Mouse (Mus musculus) WW6 (cell line): ENCODE results near the gene Apoc4.

Experiments
- DNase-seq: peaks from one replicate; pipeline ENCODE4 v3.0.0-alpha.2; 2013; ENCODE audit warnings: low read depth, low spot score

The Apoc4 gene

DNA sequence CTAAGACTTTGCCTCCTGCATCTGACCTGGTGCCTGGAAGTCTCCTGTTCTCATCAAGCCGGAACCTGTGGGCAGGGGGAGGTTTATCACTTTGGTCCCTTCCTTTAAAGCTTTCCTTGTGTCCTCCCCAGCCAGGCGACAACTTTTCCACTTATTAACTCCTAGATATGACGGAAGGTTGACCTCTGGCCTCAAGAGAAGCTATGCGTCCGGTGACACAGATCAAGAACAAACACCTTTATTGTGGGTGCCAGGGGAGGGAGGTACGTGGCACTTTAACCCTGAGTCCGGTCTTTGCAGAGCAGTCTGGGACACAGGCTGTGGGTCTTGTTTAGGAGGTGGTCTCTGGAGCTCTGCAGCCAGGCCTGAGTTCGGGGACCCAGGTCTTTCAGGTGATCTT is 3.4 kb downstream of the Apoc4 start, which contains the start of gene Apoc2:
Apoc2 (minus strand) TSS at position 70 of the 400 bp plus-strand sequence.
- DNase-seq = no peak

DNA sequence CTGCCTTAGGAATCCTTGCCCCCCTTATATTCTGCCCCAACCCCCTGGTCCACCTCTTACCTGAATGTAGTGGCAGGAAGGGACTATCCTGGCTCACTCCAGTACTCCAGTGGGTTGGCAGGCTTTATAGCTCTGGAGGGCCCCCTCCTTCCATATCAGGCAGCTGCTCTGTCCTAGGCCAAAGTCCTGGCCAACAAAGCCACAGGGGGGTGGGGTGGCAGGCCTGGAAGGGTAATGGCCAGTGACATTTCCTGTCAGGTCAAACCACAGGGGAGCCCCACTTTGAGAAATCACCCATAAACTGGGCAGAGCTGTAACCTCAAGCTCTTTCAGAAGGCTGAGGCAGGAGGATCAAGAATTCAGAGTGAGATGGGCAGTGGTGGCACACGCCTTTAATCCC is 4.6 kb downstream of the Apoc4 start:
- no peak for DNase-seq

DNA sequence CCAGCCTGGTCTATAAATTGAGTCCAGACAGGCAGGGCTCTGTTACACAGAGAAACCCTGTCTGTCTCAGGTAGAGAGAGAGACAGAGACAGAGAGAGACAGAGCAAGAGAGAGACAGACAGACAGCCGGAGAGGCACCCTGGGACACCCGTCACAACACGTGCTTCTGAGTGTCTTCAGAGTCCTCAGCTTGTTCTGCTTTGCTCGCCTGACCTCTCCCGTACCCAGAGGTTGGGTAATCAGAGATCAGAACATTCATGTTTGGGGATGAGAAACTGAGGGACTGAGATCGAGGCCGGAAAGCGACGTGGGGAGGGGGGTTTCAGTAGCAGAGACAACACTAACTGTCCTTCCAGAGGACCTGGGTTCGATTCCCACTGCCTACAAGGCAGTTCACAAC is 5.5 kb downstream of the Apoc4 start:
- no peak for DNase-seq

DNA sequence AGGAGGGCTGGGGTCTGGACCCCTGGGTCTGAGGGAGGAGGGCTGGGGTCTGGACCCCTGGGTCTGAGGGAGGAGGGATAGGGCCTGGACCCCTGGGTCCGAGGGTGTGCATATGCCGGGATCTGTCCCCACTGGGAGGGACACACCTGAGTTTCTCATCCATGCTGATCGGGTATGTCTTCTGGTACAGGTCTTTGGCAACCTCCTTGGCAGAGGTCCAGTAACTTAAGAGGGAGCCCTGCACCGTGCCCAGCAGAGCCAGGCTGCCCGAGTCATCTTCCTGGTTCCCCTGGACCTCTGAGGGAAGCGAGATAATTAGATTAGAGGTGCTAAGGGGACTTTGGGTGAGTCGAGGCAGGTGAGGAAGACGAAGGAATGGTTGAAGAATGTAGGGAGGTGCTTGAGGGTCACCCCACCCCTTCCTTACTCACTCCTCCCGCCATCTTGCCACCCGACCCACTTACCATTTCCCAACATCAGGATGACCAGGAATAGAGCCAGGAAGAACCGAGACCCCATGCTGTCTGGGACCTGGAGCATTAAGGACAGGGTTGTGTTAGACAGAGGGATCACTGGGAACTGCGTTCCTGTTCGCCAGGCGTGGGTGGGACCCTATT is 8.1 kb downstream of the Apoc4 start:
- no peak for DNase-seq

DNA sequence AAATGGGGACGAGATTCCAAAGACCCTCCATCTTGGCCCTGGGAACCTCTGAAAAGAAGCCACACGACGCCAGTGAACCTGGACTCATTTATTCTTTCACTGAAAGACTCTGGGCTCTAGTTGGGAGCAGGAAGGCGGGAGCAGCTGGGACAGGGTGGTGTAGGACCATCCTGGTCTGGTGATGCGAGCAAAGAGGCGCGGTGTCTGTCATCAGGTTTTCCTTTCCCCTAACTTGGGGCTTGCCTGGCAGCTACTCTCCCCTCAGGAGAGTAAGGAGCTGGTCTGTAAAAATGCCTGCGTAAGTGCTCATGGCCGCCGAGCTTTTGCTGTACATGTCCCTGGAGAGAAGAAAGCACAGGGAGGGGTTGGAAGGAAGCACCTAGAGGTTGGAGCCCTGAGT is 9.8 kb downstream of the Apoc4 start:
- DNase-seq = no peak

DNA sequence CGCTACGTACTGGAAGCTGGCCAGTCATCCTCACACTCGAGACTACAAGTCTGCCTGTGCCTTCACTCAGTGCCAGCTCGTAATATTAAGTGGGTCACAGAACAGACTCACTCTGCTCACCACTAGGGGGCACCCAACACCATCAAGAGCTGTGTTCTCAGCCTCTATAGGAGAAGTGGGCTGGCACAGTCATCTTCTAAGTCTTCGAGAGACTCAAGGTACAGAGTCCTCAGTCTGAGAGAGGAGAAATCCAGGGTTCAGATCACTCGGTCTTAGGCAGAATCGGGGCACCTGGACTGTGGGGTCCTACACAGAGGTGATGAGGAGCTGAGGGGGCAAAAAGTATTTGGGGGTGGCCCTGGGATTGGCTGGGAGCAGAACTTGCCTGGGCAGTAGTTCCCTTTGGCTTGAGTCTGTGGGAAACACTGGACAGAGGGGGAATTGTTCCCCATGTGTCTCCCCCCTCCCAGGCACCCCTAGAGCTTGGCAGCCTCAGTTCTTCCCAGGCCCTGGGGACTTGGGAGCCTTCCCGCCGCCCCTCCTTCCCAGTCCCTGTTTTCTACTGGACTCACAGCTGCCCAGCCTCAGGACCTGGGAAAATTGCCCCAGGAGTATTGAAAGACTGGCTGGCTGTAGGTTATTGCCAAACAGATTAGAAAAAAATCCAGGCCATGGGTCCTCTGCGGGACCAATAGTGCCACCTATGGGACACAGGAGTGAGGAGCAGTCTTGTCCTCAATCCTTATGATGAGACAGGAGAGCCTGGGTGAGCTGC is 12.1 kb downstream of the Apoc4 start:
- peak; percentile 77 for DNase-seq

DNA sequence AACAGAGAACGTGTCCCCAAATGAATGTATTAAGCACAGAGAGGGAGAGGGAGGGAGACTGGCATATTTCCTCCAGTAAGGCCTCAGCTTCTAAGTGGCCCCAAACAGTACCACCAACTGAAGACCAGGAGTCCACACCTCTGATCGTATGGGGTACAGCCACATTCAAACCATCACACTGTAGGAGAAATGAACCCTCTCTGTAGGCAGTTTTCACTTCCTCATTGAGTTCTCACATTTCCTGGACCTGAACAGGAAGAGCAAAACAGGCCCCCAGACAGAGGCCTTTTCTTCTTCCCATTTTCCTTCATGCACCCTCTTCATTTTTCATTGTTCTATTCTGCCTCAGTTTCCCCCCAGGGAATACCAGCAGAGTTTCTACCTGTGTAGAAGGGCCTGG is 13.8 kb downstream of the Apoc4 start:
- no peak for DNase-seq

DNA sequence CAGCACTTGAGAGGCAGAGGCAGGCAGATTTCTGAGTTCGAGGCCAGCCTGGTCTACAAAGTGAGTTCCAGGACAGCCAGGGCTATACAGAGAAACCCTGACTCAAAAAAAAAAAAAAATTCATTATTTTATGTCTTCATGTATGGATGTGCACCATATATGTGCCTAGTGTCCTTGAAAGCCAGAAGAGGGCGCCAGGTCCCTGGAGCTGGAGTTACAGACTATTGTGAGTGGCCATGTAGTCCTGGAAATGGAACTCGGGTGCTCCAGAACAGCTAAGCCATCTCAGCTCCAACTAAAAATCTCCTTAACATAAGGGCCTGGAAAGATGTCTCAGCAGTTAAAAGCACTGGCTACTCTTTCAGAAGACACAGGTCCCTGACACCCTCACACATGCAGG is 14.5 kb downstream of the Apoc4 start:
- no peak for DNase-seq

DNA sequence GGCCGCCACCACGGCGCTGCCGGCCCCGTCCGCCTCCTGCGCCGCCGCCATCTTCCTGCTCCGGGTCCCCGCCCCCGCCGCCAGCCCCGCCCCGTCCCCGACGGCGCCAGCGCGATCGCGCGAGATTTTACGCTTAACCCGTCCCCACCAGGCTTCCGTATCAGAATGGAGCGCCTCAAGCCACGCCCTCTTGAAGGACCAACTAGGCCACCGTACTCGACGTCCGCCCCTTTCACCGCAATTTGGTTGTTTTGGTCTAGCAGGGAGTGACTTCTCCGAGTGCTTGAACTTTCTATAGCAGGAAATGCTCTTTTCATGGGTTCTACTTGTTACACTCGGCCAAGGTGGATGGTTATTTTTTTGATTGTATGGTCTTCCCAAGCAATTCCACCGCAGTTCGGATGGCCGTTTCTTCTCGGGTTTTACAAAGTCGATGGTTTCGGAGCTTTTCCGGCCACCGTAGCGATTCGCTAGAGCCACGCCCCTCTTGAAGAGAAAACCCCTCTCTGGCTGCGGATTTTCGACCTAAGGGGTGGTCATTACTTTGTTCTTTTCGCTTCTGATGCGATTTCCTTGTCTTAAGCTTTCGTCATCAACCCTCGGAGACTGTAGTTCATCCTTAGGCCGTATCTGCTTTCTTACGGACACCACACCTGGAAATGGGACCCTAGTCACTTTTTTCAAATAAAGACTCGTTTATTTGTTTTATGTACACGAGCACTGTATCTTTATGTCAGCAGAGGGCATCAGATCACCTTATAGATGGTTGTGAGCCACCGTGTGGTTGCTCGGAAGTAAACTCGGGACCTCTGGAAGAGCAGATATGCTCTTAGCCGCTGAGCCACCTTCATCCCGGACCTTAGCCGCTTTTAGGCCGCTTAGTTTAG is 16.1 kb downstream of the Apoc4 start, which contains the start of gene Clptm1:
Clptm1 (minus strand) TSS at position 79 of the 887 bp plus-strand sequence.
- DNase-seq = peak; percentile 85

DNA sequence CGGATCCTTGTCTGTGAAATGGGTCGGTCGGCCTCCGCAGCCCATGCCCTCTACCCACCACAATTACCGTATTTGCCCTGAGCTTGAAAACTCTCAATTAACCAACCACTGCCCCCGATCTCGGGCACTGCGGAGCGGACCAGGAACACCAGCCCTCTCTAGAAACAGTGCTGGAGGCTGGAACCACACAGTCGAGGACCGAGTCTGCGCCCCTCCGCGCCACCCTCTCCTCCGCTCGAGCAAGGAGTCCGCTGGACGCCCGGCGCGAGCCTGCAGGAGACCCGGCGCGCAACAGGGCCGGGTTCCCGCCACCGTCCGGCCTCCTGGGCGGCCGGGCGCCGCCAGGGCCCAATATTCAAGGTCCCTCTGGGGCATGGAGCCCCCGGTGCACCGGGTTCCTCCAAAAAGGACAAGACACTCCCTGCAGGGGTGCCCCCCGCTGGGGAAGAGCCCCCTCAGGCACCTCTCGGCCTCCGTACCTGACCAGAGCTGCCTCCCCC is 16.8 kb downstream of the Apoc4 start:
- DNase-seq = no peak

DNA sequence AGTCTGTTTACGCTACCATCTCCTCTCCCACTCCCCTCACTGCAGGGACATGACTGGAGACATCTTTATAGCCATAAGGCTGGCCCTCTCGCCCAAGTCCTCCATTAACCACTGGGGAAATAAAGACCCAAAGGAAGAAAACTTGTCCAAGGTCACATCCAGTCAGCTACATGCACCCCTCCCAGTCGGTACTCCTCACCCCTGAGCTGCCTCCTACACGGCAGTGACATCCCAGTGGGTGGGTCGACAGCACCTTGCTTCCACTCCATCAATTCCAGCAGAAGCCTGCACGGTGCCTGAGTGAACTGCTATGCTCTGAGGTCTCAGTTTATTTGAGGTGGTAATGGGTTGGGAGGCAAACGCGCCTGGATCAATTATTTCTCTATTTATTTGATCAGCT is 17.3 kb downstream of the Apoc4 start:
- no peak for DNase-seq

DNA sequence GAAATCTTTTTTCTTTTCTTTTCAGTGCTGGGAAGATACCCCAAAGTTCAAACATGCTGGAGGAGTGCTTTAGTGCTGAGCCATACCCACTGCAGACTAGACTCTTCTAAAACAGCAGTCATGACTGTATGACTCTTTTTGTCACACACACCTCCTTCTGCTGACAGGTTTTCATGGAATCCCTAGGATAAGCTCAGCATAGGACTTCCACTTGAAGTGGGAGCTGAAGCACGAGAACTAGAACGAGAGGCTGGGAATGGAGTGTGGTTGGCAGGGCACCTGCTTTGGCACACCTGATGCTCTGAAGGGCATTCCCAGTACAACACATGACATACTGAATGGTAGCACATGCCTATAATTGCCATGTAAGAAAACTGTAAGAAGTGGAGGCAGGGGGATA is 28.7 kb downstream of the Apoc4 start:
- no peak for DNase-seq

DNA sequence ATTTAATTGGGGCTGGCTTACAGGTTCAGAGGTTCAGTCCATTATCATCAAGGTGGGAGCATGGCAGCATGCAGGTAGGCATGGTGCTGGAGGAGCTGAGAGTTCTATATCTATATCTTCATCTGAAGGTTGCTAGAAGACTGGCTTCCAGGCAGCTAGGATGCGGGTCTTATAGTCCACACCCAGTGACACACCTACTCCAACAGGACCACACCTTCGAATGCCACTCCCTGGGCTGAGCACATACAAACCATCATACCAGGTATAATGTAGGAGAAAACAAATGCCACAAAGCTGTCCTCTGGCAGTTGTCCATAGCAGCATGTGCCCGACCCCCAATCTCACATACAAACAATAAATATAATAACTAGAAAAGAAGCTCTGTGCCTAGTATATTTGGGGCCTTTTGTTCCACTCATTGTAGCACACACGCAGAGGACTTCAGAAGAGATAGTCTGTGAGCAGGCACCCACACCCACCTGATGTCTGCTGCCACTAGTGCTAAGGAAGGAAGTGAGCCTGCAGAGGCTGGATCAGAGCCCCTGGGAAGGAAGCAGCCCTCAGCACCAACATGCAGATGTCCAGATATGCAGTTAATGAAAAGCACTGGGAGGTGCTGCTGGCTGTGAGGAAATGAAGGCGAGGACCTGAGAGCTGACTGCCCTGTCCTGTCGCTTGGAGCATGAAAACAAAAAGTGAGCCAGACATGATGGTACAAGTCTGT is 30.1 kb downstream of the Apoc4 start:
- DNase-seq = no peak

DNA sequence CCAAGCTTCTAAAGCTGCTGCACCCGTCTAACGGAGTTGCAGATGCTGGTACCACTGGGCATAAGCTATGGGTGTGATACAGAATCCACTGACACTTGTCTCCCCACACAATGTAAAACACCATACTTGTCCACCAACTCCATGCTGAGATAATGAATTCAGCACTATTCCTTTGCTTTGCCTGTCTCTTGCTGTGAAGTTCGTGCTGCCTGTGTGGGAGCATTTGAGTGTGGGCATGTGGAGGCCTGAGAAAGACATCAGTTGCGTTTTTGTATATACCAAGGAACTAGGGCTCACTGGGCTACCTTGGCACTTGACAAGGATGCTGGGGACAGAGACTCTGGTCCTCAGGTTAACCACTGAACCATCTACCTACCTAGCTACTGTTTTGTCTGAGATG is 40.1 kb downstream of the Apoc4 start:
- no peak for DNase-seq

DNA sequence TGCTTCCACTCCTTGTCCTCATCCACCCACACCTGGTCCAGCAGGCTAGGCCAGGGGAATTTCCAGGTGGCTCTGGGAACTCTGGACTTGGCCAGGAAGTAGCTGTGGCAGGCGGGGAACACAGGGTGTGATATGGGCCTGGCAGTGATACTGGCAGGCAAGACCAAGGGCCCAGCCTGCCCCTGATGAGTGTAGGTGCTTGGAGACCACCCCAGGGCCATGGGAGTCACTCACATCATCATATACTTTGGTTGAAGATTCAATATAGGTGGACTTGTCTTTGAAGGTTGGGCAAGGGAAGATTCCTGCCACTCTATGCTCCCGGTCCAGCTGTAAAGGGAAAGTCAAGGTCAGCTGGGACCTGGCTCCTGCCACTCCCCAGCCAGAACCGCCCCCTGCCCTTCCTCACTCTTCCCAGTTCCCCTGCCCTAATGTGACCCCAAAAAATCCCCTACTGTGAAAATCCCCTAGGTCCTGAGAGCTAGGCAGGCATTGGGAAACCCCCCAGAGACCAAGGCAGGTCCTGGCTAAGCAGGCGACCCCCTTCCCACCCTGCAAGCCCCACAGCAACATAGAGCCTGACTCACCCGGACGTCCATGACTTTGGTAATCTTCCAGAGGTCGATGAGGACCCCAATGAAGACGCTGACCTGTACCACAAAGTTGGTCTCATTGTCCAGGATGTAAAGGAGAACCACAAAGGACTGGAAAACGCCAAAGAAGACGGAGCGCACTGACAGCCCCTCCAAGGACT is 46.0 kb downstream of the Apoc4 start:
- DNase-seq = no peak

DNA sequence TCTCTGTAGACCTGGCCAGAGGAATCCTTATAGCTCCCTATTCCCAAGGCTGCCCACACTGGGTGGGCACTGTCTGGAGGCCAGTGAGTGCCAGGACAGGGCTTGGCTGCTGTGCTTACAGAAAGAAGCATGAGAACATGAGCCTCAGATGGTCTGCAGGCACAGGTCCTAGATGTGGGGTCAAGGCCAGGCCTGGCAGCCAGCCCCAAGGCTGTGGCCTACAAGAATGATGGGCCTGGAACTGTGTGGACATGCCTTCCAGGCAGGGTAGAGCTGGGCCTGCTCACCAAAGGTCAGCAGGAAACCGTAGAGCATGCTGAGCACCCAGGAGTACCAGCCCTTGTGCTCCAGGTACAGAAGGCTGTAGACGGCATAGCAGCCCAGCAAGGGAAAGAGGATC is 46.7 kb downstream of the Apoc4 start:
- DNase-seq = no peak

DNA sequence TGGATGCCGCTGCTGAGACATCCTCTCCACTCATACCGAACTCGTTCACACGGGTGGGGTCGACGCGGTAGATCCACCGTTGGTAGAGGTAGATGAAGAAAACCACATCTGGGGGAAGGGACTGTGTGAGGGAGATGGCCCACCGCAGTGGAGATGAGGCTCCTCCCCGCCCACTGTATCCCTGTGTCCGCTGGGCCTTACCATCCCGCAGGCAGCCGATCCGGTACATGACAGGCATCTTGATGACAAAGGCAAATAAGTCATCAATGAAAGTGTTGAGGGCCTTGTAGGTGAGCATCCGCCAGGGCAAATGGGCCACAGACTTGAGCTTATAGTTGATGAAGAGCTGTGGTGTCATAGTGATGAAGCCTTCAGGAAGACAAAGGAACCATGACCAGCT is 47.4 kb downstream of the Apoc4 start:
- DNase-seq = no peak

DNA sequence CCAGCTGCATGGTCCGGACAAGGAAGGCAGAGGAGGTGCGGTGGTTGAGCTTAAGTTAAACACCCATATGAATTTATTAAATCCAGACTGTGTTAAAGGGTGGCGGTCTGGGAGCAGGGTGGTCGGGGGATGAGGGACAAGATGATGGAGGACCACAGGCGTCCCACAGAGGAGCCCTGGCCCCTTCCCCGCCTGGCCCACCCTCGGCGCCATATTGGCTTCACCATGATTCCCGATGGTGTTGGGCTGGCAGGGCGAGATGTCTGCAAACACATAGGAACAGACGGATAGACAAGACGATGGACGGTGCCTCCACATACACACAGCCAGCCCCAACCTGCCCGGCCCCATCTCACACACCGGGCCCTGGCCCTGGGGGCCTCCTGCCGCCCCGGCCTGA is 48.1 kb downstream of the Apoc4 start:
- no peak for DNase-seq

DNA sequence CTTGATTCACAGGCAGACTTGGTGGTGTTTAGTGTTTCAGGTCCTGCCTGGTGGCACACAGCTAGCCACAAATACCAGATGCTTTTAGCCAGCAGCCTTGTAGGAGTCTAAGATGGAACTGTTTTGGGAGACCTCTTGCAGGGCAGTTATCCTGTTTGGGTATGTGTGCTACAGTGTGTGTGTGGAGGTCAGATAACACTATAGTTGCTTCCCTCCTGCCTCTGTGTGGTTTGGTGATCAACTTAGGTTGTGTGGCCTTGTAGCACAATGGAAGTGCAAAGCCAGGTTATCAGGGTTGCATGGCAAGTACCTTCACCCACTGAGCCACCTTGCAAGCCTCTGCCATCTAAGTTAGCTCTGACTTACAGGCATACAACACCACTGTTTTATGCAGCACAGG is 48.6 kb downstream of the Apoc4 start:
- DNase-seq = no peak

DNA sequence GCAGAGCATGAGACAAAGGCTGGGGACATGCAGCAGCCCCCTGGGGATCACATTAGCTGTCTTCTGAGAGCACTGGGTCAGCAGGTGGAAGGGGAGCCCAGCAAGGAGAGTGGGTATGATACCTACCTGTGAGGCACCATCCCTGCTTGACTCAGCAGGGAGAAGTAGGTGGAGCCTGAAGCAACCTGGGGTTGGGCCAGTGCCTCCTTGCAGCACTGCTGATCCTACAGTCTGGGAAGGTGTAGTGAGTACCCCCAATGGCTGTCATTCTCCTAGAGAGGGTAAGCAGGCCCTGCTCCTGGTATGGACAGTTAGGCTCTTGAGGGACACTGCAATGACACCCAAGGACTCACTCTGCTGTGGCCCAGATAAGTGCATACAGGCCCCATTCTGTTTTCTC is 49.0 kb downstream of the Apoc4 start:
- no peak for DNase-seq

DNA sequence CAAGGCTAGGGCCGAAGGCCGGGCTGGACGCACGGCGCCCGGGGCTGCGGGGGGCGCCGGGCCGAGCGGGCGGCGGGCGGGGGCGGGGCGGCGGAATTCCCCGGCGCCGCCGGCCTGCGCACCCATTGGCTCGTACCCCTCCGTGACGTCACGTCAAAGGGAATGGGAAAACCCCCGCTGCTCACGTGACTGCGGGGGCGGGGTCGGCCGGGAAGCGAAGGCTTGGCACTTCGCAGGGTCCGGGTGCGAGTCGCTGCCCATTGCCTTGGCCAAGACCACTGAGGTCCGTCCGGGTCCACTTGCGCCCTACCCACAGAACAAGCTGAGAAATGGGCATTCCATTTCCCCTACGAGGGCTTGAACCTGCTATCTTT is 51.9 kb downstream of the Apoc4 start, which contains the start of gene Relb:
Relb (minus strand) TSS at position 78 of the 374 bp plus-strand sequence.
- DNase-seq = peak; percentile 58
